Mouse (Mus musculus) CD4-positive naive resting alpha-beta T cell, adult 76 days (primary cell): Measurements from ENCODE around the gene Gm30737. TPM values are rescaled to one million over a fixed set of nuclear protein-coding genes. Genes with fewer than 3 reads are reported as not detected.

Source experiments
- total RNA-seq: library from RNA; stranded (reverse); gene quantifications from one replicate; pipeline ENCODE4 v1.2.4, GENCODE M21; 2023

Gm30737 gene
- total RNA-seq = not detected

GRCm38 (mm10) chrY:14400410-14400809, at the start of gene Gm30737:
Gene Gm30737 (plus strand): TSS chrY:14400710.

